Mouse (Mus musculus): ENCODE measurements around the gene 2700081O15Rik. TPM values are rescaled to one million over a fixed set of nuclear protein-coding genes. Genes with fewer than 3 reads are reported as not detected.
"Not testable (repeated sequence)": the region's sequence is repeated elsewhere in the genome, so short reads cannot be mapped to it uniquely, and the experiment has no call there.

2700081O15Rik gene
- 9.1 and 9.4 TPM in 2 replicates for polyA plus RNA-seq (2014; fragmentation: Nextera tagmentation; extraction: Ambion mirVana)

- WGBS = under 1% methylated on average over 100 of the region's 107 CpGs
- DNase-seq (ENCODE audit: low spot score) = peak; percentile 93
- Histone ChIP-seq H3K9me3 (ENCODE audit: control insufficient read depth, low read length) (no peaks in the 10 kb centered on the region), H3K9ac (ENCODE audit: low read length) (peak within 1 kb of the TSS; percentile 96), H3K4me3 (ENCODE audit: low read depth, low read length) (peak within 1 kb of the TSS; percentile 63), H3K36me3 (ENCODE audit: control insufficient read depth, insufficient read depth, low read length) (peaks cover 23% of the 10 kb centered on the region), H3K4me1 (replicated peaks; ENCODE audit: control insufficient read depth, insufficient read depth, low read length) (peaks cover 48% of the 10 kb centered on the region), H3K27me3 (replicated peaks; ENCODE audit: control insufficient read depth, insufficient read depth, low read length) (no peaks in the 10 kb centered on the region), H3K27ac (ENCODE audit: low read depth) (peak within 1 kb of the TSS; percentile 89), H3K4me2 (ENCODE audit: low read length) (peak within 1 kb of the TSS; percentile 72)
- ATAC-seq (replicated peaks; ENCODE audit: low FRiP score, low TSS enrichment, low read depth) = peak; percentile 77
These were observed at the start of gene 2700081O15Rik for GRCm38 (mm10) chr19:7416834-7417735. 2700081O15Rik (plus strand) TSS chr19:7417625.

GRCm38 (mm10) chr19:7369469-7369868 is 48.0 kb upstream of the 2700081O15Rik start:
- H3K9me3 ChIP-seq (ENCODE audit: control insufficient read depth, low read length); H3K4me3 ChIP-seq (ENCODE audit: low read depth, low read length); H3K9ac ChIP-seq (ENCODE audit: low read length); H3K4me1 ChIP-seq (replicated peaks; ENCODE audit: control insufficient read depth, insufficient read depth, low read length); ATAC-seq (replicated peaks; ENCODE audit: low FRiP score, low TSS enrichment, low read depth); DNase-seq (ENCODE audit: low spot score); H3K27ac ChIP-seq (ENCODE audit: low read depth); H3K27me3 ChIP-seq (replicated peaks; ENCODE audit: control insufficient read depth, insufficient read depth, low read length); H3K4me2 ChIP-seq (ENCODE audit: low read length): not testable (repeated sequence)
- peaks cover 81% of the 10 kb centered on the region for H3K36me3 ChIP-seq (ENCODE audit: control insufficient read depth, insufficient read depth, low read length)
- WGBS = 58% methylated on average over 4 of the region's 4 CpGs

DNA sequence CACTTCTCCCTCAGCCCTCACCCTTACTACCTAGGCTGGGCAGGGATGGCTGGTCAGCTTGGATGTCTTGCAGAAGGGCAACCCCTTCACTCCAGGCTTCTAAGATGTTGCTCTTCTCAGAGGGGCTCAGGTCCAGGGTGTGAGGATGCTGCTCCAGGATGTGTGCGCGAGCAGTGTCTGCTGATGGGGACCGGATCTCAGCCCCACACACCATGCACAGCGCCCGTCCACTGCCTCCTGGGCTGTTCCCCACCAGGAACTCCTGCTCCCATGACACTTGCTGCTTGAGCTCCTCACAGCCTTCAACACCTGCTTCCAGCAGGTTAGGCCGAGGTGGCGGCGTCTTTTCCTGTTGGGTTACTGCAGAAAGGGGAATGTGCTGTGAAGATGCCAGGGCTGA is 42.9 kb upstream of the 2700081O15Rik start:
- Histone ChIP-seq H3K27ac (ENCODE audit: low read depth) (no peak overlapping the region), H3K27me3 (replicated peaks; ENCODE audit: control insufficient read depth, insufficient read depth, low read length) (no peaks in the 10 kb centered on the region), H3K4me2 (ENCODE audit: low read length) (no peak overlapping the region), H3K36me3 (ENCODE audit: control insufficient read depth, insufficient read depth, low read length) (peaks cover 74% of the 10 kb centered on the region), H3K4me1 (replicated peaks; ENCODE audit: control insufficient read depth, insufficient read depth, low read length) (no peaks in the 10 kb centered on the region), H3K4me3 (ENCODE audit: low read depth, low read length) (no peak overlapping the region), H3K9me3 (ENCODE audit: control insufficient read depth, low read length) (no peaks in the 10 kb centered on the region), H3K9ac (ENCODE audit: low read length) (no peak overlapping the region)
- 98% methylated on average over 8 of the region's 8 CpGs for WGBS
- ATAC-seq (replicated peaks; ENCODE audit: low FRiP score, low TSS enrichment, low read depth) = no peak
- DNase-seq (ENCODE audit: low spot score) = no peak

- 69% methylated on average over 2 of the region's 2 CpGs for WGBS
- Histone ChIP-seq H3K4me3 (ENCODE audit: low read depth, low read length) (no peak overlapping the region), H3K36me3 (ENCODE audit: control insufficient read depth, insufficient read depth, low read length) (peaks cover 44% of the 10 kb centered on the region)
These were observed 39.8 kb upstream of the 2700081O15Rik start for GRCm38 (mm10) chr19:7377639-7378038.

GRCm38 (mm10) chr19:7381906-7382247 is 35.5 kb upstream of the 2700081O15Rik start:
- ATAC-seq (replicated peaks; ENCODE audit: low FRiP score, low TSS enrichment, low read depth) = no peak
- Histone ChIP-seq H3K27me3 (replicated peaks; ENCODE audit: control insufficient read depth, insufficient read depth, low read length) (no peaks in the 10 kb centered on the region), H3K9ac (ENCODE audit: low read length) (peak overlapping the region; percentile 77), H3K36me3 (ENCODE audit: control insufficient read depth, insufficient read depth, low read length) (0 out of 2 replicates have a peak, but pooled peaks cover 6% of the 10 kb centered on the region), H3K4me1 (replicated peaks; ENCODE audit: control insufficient read depth, insufficient read depth, low read length) (peaks cover 24% of the 10 kb centered on the region), H3K9me3 (ENCODE audit: control insufficient read depth, low read length) (0 out of 2 replicates have a peak, but pooled peaks cover 4% of the 10 kb centered on the region), H3K27ac (ENCODE audit: low read depth) (peak overlapping the region; percentile 89), H3K4me3 (ENCODE audit: low read depth, low read length) (peak overlapping the region; percentile 85), H3K4me2 (ENCODE audit: low read length) (peak overlapping the region; percentile 89)
- 4% methylated on average over 8 of the region's 8 CpGs for WGBS
- no peak for DNase-seq (ENCODE audit: low spot score)

More at GRCm38 (mm10) chr19:7377639-7378038, 39.8 kb upstream of the 2700081O15Rik start:
- peaks cover 17% of the 10 kb centered on the region for H3K4me1 ChIP-seq (replicated peaks; ENCODE audit: control insufficient read depth, insufficient read depth, low read length)
- H3K27ac ChIP-seq (ENCODE audit: low read depth) = no peak overlapping the region
- no peaks in the 10 kb centered on the region for H3K27me3 ChIP-seq (replicated peaks; ENCODE audit: control insufficient read depth, insufficient read depth, low read length)
- H3K9me3 ChIP-seq (ENCODE audit: control insufficient read depth, low read length) = no peaks in the 10 kb centered on the region
- H3K4me2 ChIP-seq (ENCODE audit: low read length) = no peak overlapping the region
- no peak overlapping the region for H3K9ac ChIP-seq (ENCODE audit: low read length)
- DNase-seq (ENCODE audit: low spot score) (no peak), ATAC-seq (replicated peaks; ENCODE audit: low FRiP score, low TSS enrichment, low read depth) (no peak)

- under 1% methylated on average over 48 of the region's 60 CpGs for WGBS
- Histone ChIP-seq H3K9me3 (ENCODE audit: control insufficient read depth, low read length) (0 out of 2 replicates have a peak, but pooled peaks cover 4% of the 10 kb centered on the region), H3K36me3 (ENCODE audit: control insufficient read depth, insufficient read depth, low read length) (0 out of 2 replicates have a peak, but pooled peaks cover 6% of the 10 kb centered on the region), H3K9ac (ENCODE audit: low read length) (peak overlapping the region; percentile 77), H3K27me3 (replicated peaks; ENCODE audit: control insufficient read depth, insufficient read depth, low read length) (no peaks in the 10 kb centered on the region), H3K4me3 (ENCODE audit: low read depth, low read length) (peak overlapping the region; percentile 85), H3K4me2 (ENCODE audit: low read length) (peak overlapping the region; percentile 89), H3K27ac (ENCODE audit: low read depth) (peak overlapping the region; percentile 89), H3K4me1 (replicated peaks; ENCODE audit: control insufficient read depth, insufficient read depth, low read length) (peaks cover 24% of the 10 kb centered on the region)
- ATAC-seq (replicated peaks; ENCODE audit: low FRiP score, low TSS enrichment, low read depth) (peak; percentile 72), DNase-seq (ENCODE audit: low spot score) (peak; percentile 89)
These were observed 35.0 kb upstream of the 2700081O15Rik start for GRCm38 (mm10) chr19:7382248-7382902.

- Histone ChIP-seq H3K9ac (ENCODE audit: low read length) (peak within 1 kb of the TSS; percentile 77), H3K36me3 (ENCODE audit: control insufficient read depth, insufficient read depth, low read length) (0 out of 2 replicates have a peak, but pooled peaks cover 6% of the 10 kb centered on the region), H3K4me3 (ENCODE audit: low read depth, low read length) (peak within 1 kb of the TSS; percentile 85), H3K27me3 (replicated peaks; ENCODE audit: control insufficient read depth, insufficient read depth, low read length) (no peaks in the 10 kb centered on the region), H3K9me3 (ENCODE audit: control insufficient read depth, low read length) (0 out of 2 replicates have a peak, but pooled peaks cover 8% of the 10 kb centered on the region), H3K4me2 (ENCODE audit: low read length) (peak within 1 kb of the TSS; percentile 89), H3K27ac (ENCODE audit: low read depth) (peak within 1 kb of the TSS; percentile 89), H3K4me1 (replicated peaks; ENCODE audit: control insufficient read depth, insufficient read depth, low read length) (peaks cover 24% of the 10 kb centered on the region)
- peak; percentile 98 for ATAC-seq (replicated peaks; ENCODE audit: low FRiP score, low TSS enrichment, low read depth)
- DNase-seq (ENCODE audit: low spot score) = peak; percentile 100
- WGBS = 1% methylated on average over 47 of the region's 52 CpGs
These were observed 34.2 kb upstream of the 2700081O15Rik start, which contains the start of gene Spindoc for GRCm38 (mm10) chr19:7382903-7383865. Spindoc (minus strand) TSS chr19:7382994.

All from intestine, embryonic 14.5 days (tissue).